Mouse (Mus musculus) hindbrain, embryonic 11.5 days (tissue): ENCODE measurements around the gene Ssh2. TPM values are rescaled to one million over a fixed set of nuclear protein-coding genes. Genes with fewer than 3 reads are reported as not detected.
"Not testable (repeated sequence)": the region's sequence is repeated elsewhere in the genome, so short reads cannot be mapped to it uniquely, and the experiment has no call there.

ENCODE experiments used
- ATAC-seq: fragments of 200-750 bp; cut with Nextera tagmentation; 2 replicates; pipeline ENCODE4 v1.8.0; 2017; ENCODE audit warnings: mild to moderate bottlenecking, moderate TSS enrichment, moderate library complexity; ENCODE audit not compliant: low FRiP score
- DNase-seq: peaks from one replicate; pipeline ENCODE4 v3.0.0-alpha.2; 2015; ENCODE audit warnings: low spot score
- H3K27ac ChIP-seq: fragments of 300-500 bp; sonication (generic); 2 replicates; pipeline ENCODE4 v1.5.1; 2014; ENCODE audit warnings: mild to moderate bottlenecking, low read depth, low read length
- H3K27me3 ChIP-seq: fragments of 300-500 bp; sonication (generic); 2 replicates; pipeline ENCODE4 v1.6.1; 2014; ENCODE audit warnings: mild to moderate bottlenecking, low read length, moderate library complexity, mixed read lengths; ENCODE audit not compliant: control insufficient read depth, insufficient read depth
- H3K36me3 ChIP-seq: fragments of 300-500 bp; sonication (generic); 2 replicates; pipeline ENCODE4 v1.6.1; 2014; ENCODE audit warnings: mild to moderate bottlenecking, low read length, moderate library complexity, mixed read lengths; ENCODE audit not compliant: control insufficient read depth, insufficient read depth
- H3K4me1 ChIP-seq: fragments of 300-500 bp; sonication (generic); replicated peaks from 2 replicates; pipeline ENCODE4 v1.6.1; 2014; ENCODE audit warnings: low read length, mixed read lengths; ENCODE audit not compliant: control insufficient read depth, insufficient read depth
- H3K4me2 ChIP-seq: fragments of 300-500 bp; sonication (generic); replicated peaks from 2 replicates; pipeline ENCODE4 v1.6.1; 2014; ENCODE audit warnings: mild to moderate bottlenecking, low read depth, low read length
- H3K4me3 ChIP-seq: fragments of 300-500 bp; sonication (generic); 2 replicates; pipeline ENCODE4 v1.5.1; 2014; ENCODE audit warnings: low read depth, low read length
- H3K9ac ChIP-seq: fragments of 300-500 bp; sonication (generic); 2 replicates; pipeline ENCODE4 v1.6.1; 2014; ENCODE audit warnings: low read depth, low read length
- H3K9me3 ChIP-seq: fragments of 300-500 bp; sonication (generic); 2 replicates; pipeline ENCODE4 v1.6.1; 2016; ENCODE audit warnings: low read length; ENCODE audit not compliant: control insufficient read depth
- WGBS: fragments of 180-500 bp; shearing (Covaris S2); extraction: QIAGEN DNeasy Blood & Tissue Kit; methylation state at CpG from one replicate; pipeline ENCODE4 v1.1.7; 2014; 5-methylcytosine and 5-hydroxymethylcytosine counted together
- polyA plus RNA-seq: library from polyadenylated mRNA; unstranded; fragments of >200 nt; fragmentation: Nextera tagmentation; extraction: Ambion mirVana; gene quantifications from 2 replicates; pipeline ENCODE4 v1.2.1, GENCODE M21; 2014

Ssh2 gene
- polyA plus RNA-seq, 1 experiment from 2014 or later: 17.4 TPM

GRCm38 (mm10) chr11:77240466-77241246, 24.6 kb downstream of the Ssh2 start:
- Histone ChIP-seq H3K4me1 (no peaks in the 10 kb centered on the region), H3K27ac (no peak overlapping the region), H3K4me2 (no peak overlapping the region), H3K36me3 (no peaks in the 10 kb centered on the region), H3K27me3 (no peaks in the 10 kb centered on the region), H3K9ac (no peak overlapping the region), H3K4me3 (no peak overlapping the region), H3K9me3 (no peaks in the 10 kb centered on the region)
- DNase-seq (no peak), ATAC-seq (no peak)
- WGBS: 91% methylated on average over 7 of the region's 7 CpGs

- Histone ChIP-seq H3K36me3 (no peaks in the 10 kb centered on the region), H3K4me2 (no peak overlapping the region), H3K4me3 (no peak overlapping the region), H3K27me3 (no peaks in the 10 kb centered on the region), H3K27ac (no peak overlapping the region), H3K9me3 (no peaks in the 10 kb centered on the region), H3K9ac (no peak overlapping the region), H3K4me1 (no peaks in the 10 kb centered on the region)
- 71% methylated on average over 2 of the region's 2 CpGs for WGBS
- ATAC-seq (no peak), DNase-seq (no peak)
Measured at GRCm38 (mm10) chr11:77242912-77243311, 26.8 kb downstream of the Ssh2 start.

GRCm38 (mm10) chr11:77252826-77253225, 36.7 kb downstream of the Ssh2 start:
- Histone ChIP-seq H3K9me3 (no peaks in the 10 kb centered on the region), H3K4me3 (no peak overlapping the region), H3K4me1 (no peaks in the 10 kb centered on the region), H3K9ac (no peak overlapping the region), H3K27ac (no peak overlapping the region), H3K4me2 (no peak overlapping the region), H3K27me3 (no peaks in the 10 kb centered on the region), H3K36me3 (no peaks in the 10 kb centered on the region)
- ATAC-seq (no peak), DNase-seq (no peak)
- WGBS: 75% methylated on average over 2 of the region's 2 CpGs

GRCm38 (mm10) chr11:77259441-77259840, 43.4 kb downstream of the Ssh2 start:
- 64% methylated on average over 2 of the region's 2 CpGs for WGBS
- Histone ChIP-seq H3K9ac (no peak overlapping the region), H3K4me2 (no peak overlapping the region), H3K4me1 (no peaks in the 10 kb centered on the region), H3K9me3 (no peaks in the 10 kb centered on the region), H3K27me3 (no peaks in the 10 kb centered on the region), H3K4me3 (no peak overlapping the region), H3K36me3 (no peaks in the 10 kb centered on the region), H3K27ac (no peak overlapping the region)
- ATAC-seq (no peak), DNase-seq (no peak)

- H3K36me3 ChIP-seq: no peaks in the 10 kb centered on the region
- H3K4me3 ChIP-seq: no peak overlapping the region
- H3K9me3 ChIP-seq: no peaks in the 10 kb centered on the region
- H3K9ac ChIP-seq: no peak overlapping the region
- DNase-seq (no peak), ATAC-seq (no peak)
- WGBS: 79% methylated on average over 2 of the region's 2 CpGs
- no peaks in the 10 kb centered on the region for H3K4me1 ChIP-seq
- no peaks in the 10 kb centered on the region for H3K27me3 ChIP-seq
- no peak overlapping the region for H3K27ac ChIP-seq
- no peak overlapping the region for H3K4me2 ChIP-seq
Measured at GRCm38 (mm10) chr11:77267401-77267800, 51.3 kb downstream of the Ssh2 start.

GRCm38 (mm10) chr11:77276000-77276399, 59.9 kb downstream of the Ssh2 start:
- no peak overlapping the region for H3K4me3 ChIP-seq
- ATAC-seq: no peak

GRCm38 (mm10) chr11:77278538-77278937, 62.5 kb downstream of the Ssh2 start:
- H3K9me3 ChIP-seq, H3K4me2 ChIP-seq, H3K27ac ChIP-seq, H3K27me3 ChIP-seq, DNase-seq, H3K4me3 ChIP-seq, ATAC-seq, H3K4me1 ChIP-seq, H3K9ac ChIP-seq, H3K36me3 ChIP-seq: not testable (repeated sequence)
- WGBS: 81% methylated on average over 1 of the region's 1 CpGs

More at GRCm38 (mm10) chr11:77276000-77276399, 59.9 kb downstream of the Ssh2 start:
- no peak overlapping the region for H3K9ac ChIP-seq
- no peaks in the 10 kb centered on the region for H3K27me3 ChIP-seq
- H3K27ac ChIP-seq: no peak overlapping the region
- WGBS: 95% methylated on average over 2 of the region's 2 CpGs
- H3K9me3 ChIP-seq: no peaks in the 10 kb centered on the region
- no peak overlapping the region for H3K4me2 ChIP-seq
- H3K4me1 ChIP-seq: no peaks in the 10 kb centered on the region
- no peaks in the 10 kb centered on the region for H3K36me3 ChIP-seq
- no peak for DNase-seq

GRCm38 (mm10) chr11:77280219-77280618, 64.1 kb downstream of the Ssh2 start:
- no peaks in the 10 kb centered on the region for H3K9me3 ChIP-seq
- ATAC-seq (no peak), DNase-seq (no peak)
- no peak overlapping the region for H3K9ac ChIP-seq
- no peaks in the 10 kb centered on the region for H3K27me3 ChIP-seq
- H3K4me1 ChIP-seq: no peaks in the 10 kb centered on the region
- no peak overlapping the region for H3K27ac ChIP-seq
- 84% methylated on average over 1 of the region's 1 CpGs for WGBS
- H3K4me3 ChIP-seq: no peak overlapping the region
- no peaks in the 10 kb centered on the region for H3K36me3 ChIP-seq
- H3K4me2 ChIP-seq: no peak overlapping the region

GRCm38 (mm10) chr11:77291447-77291846, 75.4 kb downstream of the Ssh2 start:
- H3K9me3 ChIP-seq: no peaks in the 10 kb centered on the region
- H3K4me1 ChIP-seq: no peaks in the 10 kb centered on the region
- H3K4me2 ChIP-seq: no peak overlapping the region
- H3K4me3 ChIP-seq: no peak overlapping the region
- no peaks in the 10 kb centered on the region for H3K36me3 ChIP-seq
- no peak overlapping the region for H3K9ac ChIP-seq
- DNase-seq (no peak), ATAC-seq (no peak)
- no peak overlapping the region for H3K27ac ChIP-seq
- H3K27me3 ChIP-seq: no peaks in the 10 kb centered on the region
- WGBS: 79% methylated on average over 4 of the region's 4 CpGs
